In genomic region chr7:30198481-30198971, GRCm38 (mm10) we compare ENCODE assay signal across 8 mouse cellular contexts. TPM values are rescaled to one million over a fixed set of nuclear protein-coding genes. Genes with fewer than 3 reads are reported as not detected.
DNase-seq lines count a peak whose midpoint lies in the region; ATAC-seq lines count a peak whose summit lies in the region.

Gene Capns1, minus strand, starts transcription at chr7:30198811.

- H3K9me3 ChIP-seq in intestine, embryonic 15.5 days: no peaks in the 10 kb centered on the region
- no peaks in the 10 kb centered on the region for H3K9me3 ChIP-seq in limb, embryonic 12.5 days
- H3K9me3 ChIP-seq in midbrain, embryonic 13.5 days: no peaks in the 10 kb centered on the region
- H3K9me3 ChIP-seq in stomach, embryonic 14.5 days (ENCODE audit: control insufficient read depth, low read depth, low read length): no peaks in the 10 kb centered on the region

- H3K4me2 ChIP-seq in intestine, embryonic 15.5 days (replicated peaks): peak within 1 kb of the TSS; percentile 28; the same call in 1 of the 2 replicates
- H3K4me2 ChIP-seq in limb, embryonic 12.5 days: peak within 1 kb of the TSS; percentile 29
- peak within 1 kb of the TSS; percentile 32 for H3K4me2 ChIP-seq in midbrain, embryonic 13.5 days (replicated peaks)
- peak within 1 kb of the TSS; percentile 22; the same call in 1 of the 2 replicates for H3K4me2 ChIP-seq in stomach, embryonic 14.5 days (replicated peaks; ENCODE audit: low read depth, low read length)

- DNase-seq in 416B (ENCODE audit: low read depth): peak; percentile 92
- DNase-seq in T-cell, adult 2 months (ENCODE audit: low spot score): peak; percentile 70
- DNase-seq in gastrocnemius, postnatal 25 days: no peak

- WGBS in intestine, embryonic 15.5 days: 10% methylated on average over 8 of the region's 8 CpGs
- 12% methylated on average over 8 of the region's 8 CpGs for WGBS in limb, embryonic 12.5 days
- WGBS in midbrain, embryonic 13.5 days: 7% methylated on average over 8 of the region's 8 CpGs
- WGBS in stomach, embryonic 14.5 days: 11% methylated on average over 8 of the region's 8 CpGs

- H3K4me3 ChIP-seq in intestine, embryonic 15.5 days (replicated peaks): no peak within 1 kb of the TSS
- H3K4me3 ChIP-seq in limb, embryonic 12.5 days (replicated peaks): peak within 1 kb of the TSS; percentile 6; the same call in 1 of the 2 replicates
- peak within 1 kb of the TSS; percentile 16 for H3K4me3 ChIP-seq in midbrain, embryonic 13.5 days (replicated peaks)
- no peak within 1 kb of the TSS for H3K4me3 ChIP-seq in stomach, embryonic 14.5 days (ENCODE audit: low read depth, low read length)

- H3K27ac ChIP-seq in intestine, embryonic 15.5 days: no peak within 1 kb of the TSS
- H3K27ac ChIP-seq in limb, embryonic 12.5 days: peak within 1 kb of the TSS; percentile 62; the same call in 1 of the 2 replicates
- H3K27ac ChIP-seq in midbrain, embryonic 13.5 days: no peak within 1 kb of the TSS
- peak within 1 kb of the TSS; percentile 18; the same call in 1 of the 2 replicates for H3K27ac ChIP-seq in stomach, embryonic 14.5 days (ENCODE audit: low read length)

- peaks cover 13% of the 10 kb centered on the region for H3K4me1 ChIP-seq in intestine, embryonic 15.5 days (replicated peaks)
- peaks cover 19% of the 10 kb centered on the region for H3K4me1 ChIP-seq in limb, embryonic 12.5 days (replicated peaks)
- H3K4me1 ChIP-seq in midbrain, embryonic 13.5 days (replicated peaks): peaks cover 11% of the 10 kb centered on the region
- H3K4me1 ChIP-seq in stomach, embryonic 14.5 days (ENCODE audit: control insufficient read depth, insufficient read depth, low read length): peaks cover under 1% of the 10 kb centered on the region

- no peaks in the 10 kb centered on the region for H3K27me3 ChIP-seq in intestine, embryonic 15.5 days (replicated peaks)
- H3K27me3 ChIP-seq in limb, embryonic 12.5 days: no peaks in the 10 kb centered on the region
- no peaks in the 10 kb centered on the region for H3K27me3 ChIP-seq in midbrain, embryonic 13.5 days
- H3K27me3 ChIP-seq in stomach, embryonic 14.5 days (ENCODE audit: control insufficient read depth, insufficient read depth, low read length): no peaks in the 10 kb centered on the region

- H3K36me3 ChIP-seq in intestine, embryonic 15.5 days: no peaks in the 10 kb centered on the region
- H3K36me3 ChIP-seq in limb, embryonic 12.5 days: no peaks in the 10 kb centered on the region
- no peaks in the 10 kb centered on the region for H3K36me3 ChIP-seq in midbrain, embryonic 13.5 days
- H3K36me3 ChIP-seq in stomach, embryonic 14.5 days (ENCODE audit: control insufficient read depth, insufficient read depth, low read length): no peaks in the 10 kb centered on the region

- 0 out of 2 replicates have a peak within 1 kb of the TSS, but pooled peaks have one; percentile 10 for H3K9ac ChIP-seq in intestine, embryonic 15.5 days
- H3K9ac ChIP-seq in limb, embryonic 12.5 days (replicated peaks): 0 out of 2 replicates have a peak within 1 kb of the TSS, but pooled peaks have one; percentile 6
- no peak within 1 kb of the TSS for H3K9ac ChIP-seq in midbrain, embryonic 13.5 days (replicated peaks)
- H3K9ac ChIP-seq in stomach, embryonic 14.5 days (replicated peaks; ENCODE audit: low read depth, low read length): no peak within 1 kb of the TSS; the same call in 1 of the 2 replicates

- peak; percentile 62 for ATAC-seq in common myeloid progenitor, adult 5-6 weeks (replicated peaks; ENCODE audit: low read depth, poor library complexity, severe bottlenecking)
- 0 out of 2 replicates have a peak, but pooled peaks have one; percentile 34 for ATAC-seq in intestine, embryonic 15.5 days
- no peak for ATAC-seq in limb, embryonic 12.5 days (ENCODE audit: insufficient number of reproducible peaks, insufficient read depth, low FRiP score, low TSS enrichment, low read depth)
- ATAC-seq in midbrain, embryonic 13.5 days: no peak
- no peak for ATAC-seq in stomach, embryonic 14.5 days (ENCODE audit: insufficient number of reproducible peaks, insufficient read depth, low FRiP score, low read depth)

RNA-seq across cellular contexts. Expression of gene Capns1, which starts in this region (rescaled TPM):
- total RNA-seq in common myeloid progenitor, adult 5-6 weeks (2017): 116 and 136 TPM in 2 replicates
- total RNA-seq in gastrocnemius, postnatal 25 days (2021): 100 to 1,000 TPM; 201 to 255 TPM
- 83.7 and 101 TPM in 2 replicates for polyA plus RNA-seq in intestine, embryonic 15.5 days (2015; fragmentation: Nextera tagmentation; extraction: Ambion mirVana)
- polyA plus RNA-seq in limb, embryonic 12.5 days (2016; fragmentation: Nextera tagmentation; extraction: Ambion mirVana): 75.6 and 77.9 TPM in 2 replicates
- 57.2 and 64.1 TPM in 2 replicates for polyA plus RNA-seq in midbrain, embryonic 13.5 days (2015; fragmentation: Nextera tagmentation; extraction: Ambion mirVana)
- polyA plus RNA-seq in stomach, embryonic 14.5 days (2014; fragmentation: Nextera tagmentation; extraction: Ambion mirVana): 95.8 and 99.8 TPM in 2 replicates

Comparison
In these comparisons a context has a peak if more than half of its experiments do, and no peak if none do; other contexts are left out.
1. ATAC-seq: peak in common myeloid progenitor, adult 5-6 weeks (single experiment) and intestine, embryonic 15.5 days (single experiment); none in limb, embryonic 12.5 days (single experiment), midbrain, embryonic 13.5 days (single experiment) and stomach, embryonic 14.5 days (single experiment).
2. H3K27ac ChIP-seq: peak in limb, embryonic 12.5 days (single experiment) and stomach, embryonic 14.5 days (single experiment); none in intestine, embryonic 15.5 days (single experiment) and midbrain, embryonic 13.5 days (single experiment).
3. H3K4me3 ChIP-seq: peak in limb, embryonic 12.5 days (single experiment) and midbrain, embryonic 13.5 days (single experiment); none in intestine, embryonic 15.5 days (single experiment) and stomach, embryonic 14.5 days (single experiment).
4. H3K9ac ChIP-seq: peak in intestine, embryonic 15.5 days (single experiment) and limb, embryonic 12.5 days (single experiment); none in midbrain, embryonic 13.5 days (single experiment) and stomach, embryonic 14.5 days (single experiment).
5. Peak in every context shown above with its lines, with median percentiles within 50 percentile points of each other: H3K4me2 ChIP-seq.